Mouse (Mus musculus) testis, postnatal 10 days (tissue): ENCODE data around the gene Vmn1r53.
"Not testable (repeated sequence)": the region's sequence is repeated elsewhere in the genome, so short reads cannot be mapped to it uniquely, and the experiment has no call there.

Experiments used
- DNase-seq: peaks from one replicate; pipeline ENCODE4 v3.0.0; 2021; ENCODE audit warnings: low spot score

Vmn1r53 gene

DNA sequence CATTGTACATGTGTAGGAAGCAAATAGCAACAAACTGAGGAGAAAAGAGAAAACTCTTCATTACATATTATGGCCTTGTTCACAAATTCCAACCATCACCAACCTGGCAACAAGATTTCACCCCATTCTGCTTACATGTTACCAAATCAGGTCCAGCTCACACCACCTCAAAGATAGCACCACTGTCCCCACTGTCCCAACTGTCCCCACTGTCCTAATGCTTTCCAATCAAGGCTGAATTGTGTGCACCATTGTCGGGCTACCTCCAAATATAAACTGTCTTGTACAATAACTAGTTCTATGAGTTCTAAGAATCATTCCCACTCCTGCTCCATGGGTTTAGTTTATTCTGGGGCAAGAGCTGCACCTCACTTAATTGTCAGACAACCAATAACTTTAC, at the start of gene Vmn1r53:
TSS of gene Vmn1r53 (minus strand) at position 101 of the 400 bp plus-strand sequence.
- no peak for DNase-seq

- no peak for DNase-seq
Observed at GRCm38 (mm10) chr6:90246000-90246399, 21.8 kb upstream of the Vmn1r53 start, which contains the start of gene Vmn1r54. Vmn1r54 (plus strand) TSS chr6:90246300.

GRCm38 (mm10) chr6:90244019-90244418, 19.8 kb upstream of the Vmn1r53 start:
- no peak for DNase-seq

DNA sequence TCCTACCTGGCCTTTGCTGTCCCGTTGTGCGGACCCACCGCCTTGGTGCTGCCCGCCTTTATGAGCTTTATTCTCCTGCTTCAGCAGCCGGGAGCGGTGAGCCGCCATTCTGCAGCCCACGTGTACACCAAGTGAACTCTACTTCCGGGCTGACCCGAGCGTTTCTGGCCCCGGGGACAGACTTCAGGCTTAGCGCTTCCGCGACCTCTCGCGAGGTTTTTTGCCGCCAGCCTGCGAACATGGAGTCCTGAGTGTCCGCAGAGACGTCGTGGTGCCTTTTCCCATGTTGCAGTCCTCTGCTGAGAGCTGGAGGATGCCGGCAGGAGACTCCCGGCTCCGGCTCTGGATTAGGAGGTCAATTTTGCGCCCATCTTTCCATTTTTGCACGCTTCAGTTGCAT, 8.4 kb upstream of the Vmn1r53 start:
- DNase-seq: no peak

DNA sequence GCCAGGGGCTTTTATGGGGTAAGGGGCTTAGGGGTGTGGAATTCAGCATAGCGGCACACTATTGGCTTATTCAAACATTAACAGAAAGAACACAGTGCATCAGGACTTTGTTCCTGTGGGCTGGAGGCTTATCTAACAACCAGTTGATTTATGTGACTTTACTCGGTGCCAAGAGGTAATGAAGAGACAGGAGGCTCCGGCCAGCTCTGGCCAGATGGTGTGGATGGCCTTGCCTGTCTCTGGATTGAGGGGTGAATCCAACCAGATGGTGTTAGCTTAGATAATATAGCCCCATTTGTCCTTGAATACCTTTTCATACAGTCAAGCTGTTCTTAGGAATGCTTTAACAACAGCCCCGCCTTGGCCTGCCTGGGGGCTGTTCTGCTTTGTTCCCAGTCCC, 7.9 kb upstream of the Vmn1r53 start:
- not testable (repeated sequence) for DNase-seq

DNA sequence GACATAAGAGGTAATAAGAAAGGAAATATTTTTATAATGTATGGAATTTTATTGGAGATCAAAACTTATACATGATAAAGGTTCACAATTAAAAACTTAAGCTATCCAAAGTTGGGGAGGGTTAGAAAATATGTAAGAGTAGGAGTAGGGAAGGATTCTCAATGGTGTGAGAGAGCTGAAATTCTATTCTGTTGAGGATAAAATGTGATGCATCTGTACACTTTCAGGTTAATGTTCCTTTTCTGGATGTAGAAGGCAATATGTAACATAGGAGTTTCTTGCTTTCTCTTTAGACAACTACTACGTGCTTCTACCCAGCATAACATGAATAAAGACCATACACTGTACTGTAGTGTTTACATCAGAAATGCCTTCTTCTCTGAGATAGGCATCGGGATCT, 21.7 kb downstream of the Vmn1r53 start, which contains the start of gene V1ra8:
TSS of gene V1ra8 (plus strand) at position 301 of the 400 bp plus-strand sequence.
- DNase-seq: not testable (repeated sequence)

DNA sequence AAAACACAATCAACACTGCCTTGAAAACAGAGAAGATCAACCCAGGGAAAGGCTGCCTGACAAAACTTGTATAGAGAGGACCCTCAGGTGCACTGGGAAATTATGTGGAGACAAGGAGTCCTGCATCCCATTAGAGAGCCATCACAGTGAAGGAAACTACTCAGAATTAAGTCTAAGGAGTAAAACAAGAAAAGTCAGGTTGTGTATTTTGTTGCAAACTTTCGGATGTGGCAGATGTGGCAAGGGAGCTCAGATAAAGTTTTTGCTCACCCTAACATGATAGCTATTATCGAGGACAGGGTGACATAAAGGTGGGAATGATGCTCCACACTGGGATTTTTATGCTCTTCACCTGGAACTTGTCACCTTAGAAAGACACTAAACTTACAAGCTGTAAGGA, 49.7 kb downstream of the Vmn1r53 start, which contains the start of gene Vmn1r52:
TSS of gene Vmn1r52 (plus strand) at position 301 of the 400 bp plus-strand sequence.
- DNase-seq: no peak
